Mouse (Mus musculus) midbrain, embryonic 16.5 days (tissue): ENCODE measurements around the gene Crlf1. TPM values are rescaled to one million over a fixed set of nuclear protein-coding genes. Genes with fewer than 3 reads are reported as not detected.

Experiments
- ATAC-seq: fragments of 200-750 bp; cut with Nextera tagmentation; 2 replicates; pipeline ENCODE4 v1.8.0; 2017; ENCODE audit warnings: moderate TSS enrichment
- H3K27ac ChIP-seq: fragments of 300-500 bp; sonication (generic); 2 replicates; pipeline ENCODE4 v1.5.1; 2014; ENCODE audit warnings: mild to moderate bottlenecking, low read length, mixed read lengths
- H3K27me3 ChIP-seq: fragments of 300-500 bp; sonication (generic); 2 replicates; pipeline ENCODE4 v1.6.1; 2014; ENCODE audit warnings: low read depth, low read length, mixed read lengths; ENCODE audit not compliant: control insufficient read depth, insufficient read depth
- H3K36me3 ChIP-seq: fragments of 300-500 bp; sonication (generic); 2 replicates; pipeline ENCODE4 v1.6.1; 2014; ENCODE audit warnings: mild to moderate bottlenecking, low read length, moderate library complexity, mixed read lengths; ENCODE audit not compliant: control insufficient read depth, insufficient read depth
- H3K4me1 ChIP-seq: fragments of 300-500 bp; sonication (generic); 2 replicates; pipeline ENCODE4 v1.6.1; 2014; ENCODE audit warnings: mild to moderate bottlenecking, low read length, mixed read lengths; ENCODE audit not compliant: control insufficient read depth, insufficient read depth
- H3K4me2 ChIP-seq: fragments of 300-500 bp; sonication (generic); 2 replicates; pipeline ENCODE4 v1.6.1; 2014; ENCODE audit warnings: mild to moderate bottlenecking, low read length, mixed read lengths
- H3K4me3 ChIP-seq: fragments of 300-500 bp; sonication (generic); 2 replicates; pipeline ENCODE4 v1.5.1; 2014; ENCODE audit warnings: low read depth, mild to moderate bottlenecking, low read length, moderate library complexity, mixed read lengths
- H3K9ac ChIP-seq: fragments of 300-500 bp; sonication (generic); 2 replicates; pipeline ENCODE4 v1.6.1; 2014; ENCODE audit warnings: low read depth, low read length, mixed read lengths
- H3K9me3 ChIP-seq: fragments of 300-500 bp; sonication (generic); replicated peaks from 2 replicates; pipeline ENCODE4 v1.6.1; 2014; ENCODE audit warnings: mild to moderate bottlenecking, low read length, mixed read lengths; ENCODE audit not compliant: control insufficient read depth, poor library complexity, severe bottlenecking
- WGBS: fragments of 180-500 bp; shearing (Covaris S2); extraction: QIAGEN DNeasy Blood & Tissue Kit; methylation state at CpG from one replicate; pipeline ENCODE4 v1.1.7; 2014; 5-methylcytosine and 5-hydroxymethylcytosine counted together
- polyA plus RNA-seq: library from polyadenylated mRNA; unstranded; fragments of >200 nt; fragmentation: Nextera tagmentation; extraction: Ambion mirVana; gene quantifications from 2 replicates; pipeline ENCODE4 v1.2.1, GENCODE M21; 2015

Crlf1 gene
- polyA plus RNA-seq, 1 experiment from 2014 or later, result 6.3 TPM

GRCm38 (mm10) chr8:70501820-70502529, 9.0 kb downstream of the Crlf1 start:
- Histone ChIP-seq H3K9ac (no peak overlapping the region), H3K9me3 (no peaks in the 10 kb centered on the region), H3K4me2 (no peak overlapping the region)

DNA sequence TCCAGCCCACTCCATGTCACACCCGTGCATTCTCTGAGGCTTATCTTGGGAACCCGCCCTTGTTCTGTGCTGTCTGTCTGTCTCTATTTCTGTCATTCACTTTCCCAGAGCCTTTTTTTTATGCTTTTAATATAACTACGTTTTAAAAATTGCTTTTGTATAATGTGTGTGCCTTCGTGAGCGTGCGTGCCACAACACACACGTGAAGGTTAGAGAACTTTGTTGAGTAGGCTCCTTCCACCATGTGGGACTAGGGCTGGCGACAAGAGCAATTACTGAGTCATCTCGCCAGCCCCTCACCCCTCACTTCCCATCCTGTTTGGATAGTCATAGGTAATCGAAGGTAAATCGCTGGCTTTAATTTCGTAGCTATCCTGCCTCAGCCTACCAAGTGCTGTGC, 9.6 kb downstream of the Crlf1 start:
- no peak overlapping the region for H3K4me2 ChIP-seq

More at GRCm38 (mm10) chr8:70501820-70502529, 9.0 kb downstream of the Crlf1 start:
- peaks cover 23% of the 10 kb centered on the region for H3K4me1 ChIP-seq
- no peak overlapping the region for H3K4me3 ChIP-seq
- H3K36me3 ChIP-seq, result peaks cover 7% of the 10 kb centered on the region; the same call in 1 of the 2 replicates
- no peak for ATAC-seq
- H3K27ac ChIP-seq, result no peak overlapping the region
- 9% methylated on average over 23 of the region's 23 CpGs for WGBS
- peaks cover 68% of the 10 kb centered on the region for H3K27me3 ChIP-seq

DNA sequence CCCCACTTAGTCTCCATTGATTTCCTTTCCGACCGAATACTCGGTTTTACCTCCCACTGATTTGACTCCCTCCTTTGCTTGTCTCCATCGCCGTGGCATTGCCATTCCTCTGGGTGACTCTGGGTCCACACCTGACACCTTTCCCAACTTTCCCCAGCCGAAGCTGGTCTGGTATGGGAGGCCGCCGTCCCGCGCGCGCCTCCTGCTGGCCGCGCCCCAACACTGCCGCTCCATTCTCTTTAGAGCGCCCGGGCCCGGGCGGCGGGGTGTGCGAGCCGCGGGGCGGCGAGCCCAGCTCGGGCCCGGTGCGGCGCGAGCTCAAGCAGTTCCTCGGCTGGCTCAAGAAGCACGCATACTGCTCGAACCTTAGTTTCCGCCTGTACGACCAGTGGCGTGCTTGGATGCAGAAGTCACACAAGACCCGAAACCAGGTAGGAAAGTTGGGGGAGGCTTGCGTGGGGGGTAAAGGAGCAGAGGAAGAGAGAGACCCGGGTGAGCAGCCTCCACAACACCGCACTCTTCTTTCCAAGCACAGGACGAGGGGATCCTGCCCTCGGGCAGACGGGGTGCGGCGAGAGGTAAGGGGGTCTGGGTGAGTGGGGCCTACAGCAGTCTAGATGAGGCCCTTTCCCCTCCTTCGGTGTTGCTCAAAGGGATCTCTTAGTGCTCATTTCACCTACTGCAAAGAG, 10.2 kb downstream of the Crlf1 start:
- Histone ChIP-seq H3K36me3 (peaks cover 15% of the 10 kb centered on the region), H3K4me1 (peaks cover 23% of the 10 kb centered on the region), H3K27ac (no peak overlapping the region), H3K9ac (no peak overlapping the region; the same call in 1 of the 2 replicates), H3K4me3 (no peak overlapping the region), H3K27me3 (peaks cover 57% of the 10 kb centered on the region), H3K9me3 (no peaks in the 10 kb centered on the region), H3K4me2 (peak overlapping the region; percentile 11; the same call in 1 of the 2 replicates)
- ATAC-seq, result no peak
- WGBS, result 13% methylated on average over 46 of the region's 46 CpGs

More for the DNA sequence above, 9.6 kb downstream of the Crlf1 start:
- ATAC-seq, result no peak
- peaks cover 23% of the 10 kb centered on the region for H3K4me1 ChIP-seq
- no peak overlapping the region for H3K4me3 ChIP-seq
- WGBS, result 37% methylated on average over 12 of the region's 12 CpGs
- peaks cover 63% of the 10 kb centered on the region for H3K27me3 ChIP-seq
- H3K36me3 ChIP-seq, result peaks cover 9% of the 10 kb centered on the region
- no peak overlapping the region for H3K9ac ChIP-seq
- H3K9me3 ChIP-seq, result no peaks in the 10 kb centered on the region
- H3K27ac ChIP-seq, result no peak overlapping the region

- WGBS, result 63% methylated on average over 16 of the region's 16 CpGs
- H3K9me3 ChIP-seq, result no peaks in the 10 kb centered on the region
- no peak overlapping the region for H3K9ac ChIP-seq
- H3K27me3 ChIP-seq, result peaks cover 46% of the 10 kb centered on the region
- no peak overlapping the region for H3K4me3 ChIP-seq
- H3K4me2 ChIP-seq, result no peak overlapping the region
- H3K27ac ChIP-seq, result no peak overlapping the region
- H3K4me1 ChIP-seq, result peaks cover 32% of the 10 kb centered on the region
- H3K36me3 ChIP-seq, result peaks cover 15% of the 10 kb centered on the region
- no peak for ATAC-seq
Measured at GRCm38 (mm10) chr8:70504291-70504716, 11.3 kb downstream of the Crlf1 start.

GRCm38 (mm10) chr8:70504851-70505250, 11.9 kb downstream of the Crlf1 start:
- no peak overlapping the region for H3K4me3 ChIP-seq
- peak overlapping the region; percentile 15; the same call in 1 of the 2 replicates for H3K4me2 ChIP-seq
- 76% methylated on average over 3 of the region's 3 CpGs for WGBS
- peaks cover 15% of the 10 kb centered on the region for H3K36me3 ChIP-seq
- no peaks in the 10 kb centered on the region for H3K9me3 ChIP-seq
- H3K9ac ChIP-seq, result no peak overlapping the region
- peaks cover 42% of the 10 kb centered on the region for H3K27me3 ChIP-seq
- H3K27ac ChIP-seq, result no peak overlapping the region
- peaks cover 36% of the 10 kb centered on the region for H3K4me1 ChIP-seq
- ATAC-seq, result no peak

- Histone ChIP-seq H3K27ac (peak overlapping the region; percentile 98), H3K4me1 (peaks cover 34% of the 10 kb centered on the region)
Measured at GRCm38 (mm10) chr8:70505698-70506327, 12.9 kb downstream of the Crlf1 start.

DNA sequence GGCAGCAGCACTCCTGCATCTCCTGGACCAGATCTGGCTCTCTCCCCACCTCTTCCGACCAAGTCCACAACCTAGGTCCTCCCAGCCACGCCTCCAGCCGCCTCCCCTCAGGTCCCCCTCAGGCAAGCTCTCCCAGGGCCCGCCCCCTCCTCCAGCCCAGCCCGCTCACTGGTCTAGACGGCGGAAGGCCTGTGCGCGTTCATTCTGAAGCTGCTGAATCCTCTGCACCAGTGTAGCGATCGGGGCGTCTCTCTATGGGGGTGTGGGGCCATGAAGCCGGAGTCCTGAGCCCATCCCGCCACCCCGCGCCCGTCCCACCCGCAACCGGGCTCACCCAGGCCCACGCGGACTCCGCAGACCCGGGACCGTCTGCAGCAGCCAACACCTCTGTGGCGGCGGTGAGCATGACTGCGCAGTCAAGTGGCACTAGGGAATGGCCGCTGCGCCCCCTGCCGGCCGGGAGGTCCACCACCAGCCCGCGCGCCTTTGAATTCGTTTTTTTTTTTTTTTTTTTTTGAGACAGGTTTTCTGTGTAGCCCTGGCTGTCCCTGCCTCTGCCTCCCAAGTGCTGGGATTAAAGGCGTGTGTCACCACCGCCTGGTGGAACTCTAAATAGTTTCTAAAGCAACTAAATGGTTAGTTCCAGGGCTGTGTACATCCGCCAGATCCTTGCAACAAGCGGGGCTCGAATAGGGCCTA, 13.5 kb downstream of the Crlf1 start, which contains the start of gene Rex1bd:
Gene Rex1bd, minus strand, starts transcription at position 425 of the 699 bp plus-strand sequence.
- H3K4me3 ChIP-seq, result peak within 1 kb of the TSS; percentile 88

More at GRCm38 (mm10) chr8:70505698-70506327, 12.9 kb downstream of the Crlf1 start:
- ATAC-seq, result no peak; the same call in none of the 2 replicates
- Histone ChIP-seq H3K4me3 (peak overlapping the region; percentile 88), H3K9ac (peak overlapping the region; percentile 97), H3K9me3 (no peaks in the 10 kb centered on the region), H3K4me2 (peak overlapping the region; percentile 91), H3K27me3 (peaks cover 32% of the 10 kb centered on the region), H3K36me3 (peaks cover 15% of the 10 kb centered on the region)
- 36% methylated on average over 32 of the region's 32 CpGs for WGBS

GRCm38 (mm10) chr8:70507027-70507393, 14.1 kb downstream of the Crlf1 start:
- H3K4me2 ChIP-seq, result no peak overlapping the region
- H3K27me3 ChIP-seq, result peaks cover 20% of the 10 kb centered on the region
- H3K4me3 ChIP-seq, result no peak overlapping the region
- peaks cover 36% of the 10 kb centered on the region for H3K4me1 ChIP-seq
- H3K9me3 ChIP-seq, result no peaks in the 10 kb centered on the region
- ATAC-seq, result no peak
- H3K36me3 ChIP-seq, result peaks cover 15% of the 10 kb centered on the region
- no peak overlapping the region for H3K9ac ChIP-seq
- 64% methylated on average over 5 of the region's 5 CpGs for WGBS
- H3K27ac ChIP-seq, result no peak overlapping the region; the same call in 1 of the 2 replicates

More for the DNA sequence above, 13.5 kb downstream of the Crlf1 start, which contains the start of gene Rex1bd:
- Histone ChIP-seq H3K4me2 (peak within 1 kb of the TSS; percentile 91), H3K27me3 (peaks cover 25% of the 10 kb centered on the region), H3K36me3 (peaks cover 15% of the 10 kb centered on the region), H3K9me3 (no peaks in the 10 kb centered on the region), H3K4me1 (peaks cover 36% of the 10 kb centered on the region), H3K9ac (peak within 1 kb of the TSS; percentile 97), H3K27ac (peak within 1 kb of the TSS; percentile 98)
- peak; percentile 84 for ATAC-seq
- WGBS, result 2% methylated on average over 40 of the region's 40 CpGs
